Mouse (Mus musculus): Measurements from ENCODE around the gene Bmp2k. TPM values are rescaled to one million over a fixed set of nuclear protein-coding genes. Genes with fewer than 3 reads are reported as not detected.
"Not testable (repeated sequence)": the region's sequence is repeated elsewhere in the genome, so short reads cannot be mapped to it uniquely, and the experiment has no call there.

Bmp2k gene
- polyA plus RNA-seq, 1 experiment from 2014 or later, result 31.3 TPM

- WGBS (ENCODE audit: insufficient replicate concordance), result 57% methylated on average over 7 of the region's 7 CpGs
- H3K4me1 ChIP-seq (replicated peaks), result peaks cover 82% of the 10 kb centered on the region
Measured at GRCm38 (mm10) chr5:97002937-97003336, 5.4 kb downstream of the Bmp2k start.

GRCm38 (mm10) chr5:97004178-97005030, 6.9 kb downstream of the Bmp2k start:
- H3K9ac ChIP-seq, result peak overlapping the region; percentile 30; the same call in 1 of the 2 replicates
- peak overlapping the region; percentile 66 for H3K4me2 ChIP-seq
- H3K4me3 ChIP-seq (replicated peaks), result peak overlapping the region; percentile 27
- peaks cover 31% of the 10 kb centered on the region for H3K36me3 ChIP-seq (replicated peaks)
- H3K4me1 ChIP-seq (replicated peaks), result peaks cover 96% of the 10 kb centered on the region
- H3K27ac ChIP-seq (replicated peaks), result peak overlapping the region; percentile 76
- no peaks in the 10 kb centered on the region for H3K9me3 ChIP-seq (replicated peaks)
- no peak for ATAC-seq (ENCODE audit: insufficient read depth)
- WGBS (ENCODE audit: insufficient replicate concordance), result 61% methylated on average over 23 of the region's 23 CpGs
- no peaks in the 10 kb centered on the region for H3K27me3 ChIP-seq

More at GRCm38 (mm10) chr5:97002937-97003336, 5.4 kb downstream of the Bmp2k start:
- Histone ChIP-seq H3K36me3 (replicated peaks) (peaks cover 31% of the 10 kb centered on the region), H3K4me3 (replicated peaks) (peak overlapping the region; percentile 90), H3K9me3 (replicated peaks) (no peaks in the 10 kb centered on the region), H3K27ac (replicated peaks) (peak overlapping the region; percentile 76), H3K4me2 (peak overlapping the region; percentile 66), H3K27me3 (no peaks in the 10 kb centered on the region), H3K9ac (peak overlapping the region; percentile 31; the same call in 1 of the 2 replicates)
- no peak for ATAC-seq (ENCODE audit: insufficient read depth)

DNA sequence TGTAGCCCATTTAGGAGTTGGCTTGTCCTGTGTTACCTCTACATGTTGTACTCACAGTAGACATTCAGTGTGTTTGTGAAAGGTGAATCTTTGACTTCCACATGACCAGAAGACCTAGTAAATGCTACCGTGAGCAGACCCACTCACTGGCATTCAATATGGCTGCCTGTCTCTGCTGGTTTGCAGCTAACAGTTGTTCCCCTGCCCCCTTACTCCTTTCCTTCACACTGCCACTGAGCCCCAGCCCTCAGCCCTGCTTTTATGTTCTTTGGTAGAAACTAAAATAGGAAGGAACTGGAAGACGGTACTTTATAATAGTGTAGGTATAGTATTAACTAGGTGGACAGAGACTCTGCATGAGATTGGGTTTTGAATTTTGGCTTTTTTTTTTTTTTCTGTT, 8.4 kb downstream of the Bmp2k start:
- no peak overlapping the region for H3K9ac ChIP-seq
- peak overlapping the region; percentile 78 for H3K27ac ChIP-seq (replicated peaks)
- no peaks in the 10 kb centered on the region for H3K27me3 ChIP-seq
- H3K4me2 ChIP-seq, result peak overlapping the region; percentile 66
- WGBS (ENCODE audit: insufficient replicate concordance), result 72% methylated on average over 2 of the region's 2 CpGs
- H3K9me3 ChIP-seq (replicated peaks), result no peaks in the 10 kb centered on the region
- no peak overlapping the region for H3K4me3 ChIP-seq (replicated peaks)
- H3K36me3 ChIP-seq (replicated peaks), result peaks cover 24% of the 10 kb centered on the region
- ATAC-seq (ENCODE audit: insufficient read depth), result no peak
- H3K4me1 ChIP-seq (replicated peaks), result peaks cover 96% of the 10 kb centered on the region

DNA sequence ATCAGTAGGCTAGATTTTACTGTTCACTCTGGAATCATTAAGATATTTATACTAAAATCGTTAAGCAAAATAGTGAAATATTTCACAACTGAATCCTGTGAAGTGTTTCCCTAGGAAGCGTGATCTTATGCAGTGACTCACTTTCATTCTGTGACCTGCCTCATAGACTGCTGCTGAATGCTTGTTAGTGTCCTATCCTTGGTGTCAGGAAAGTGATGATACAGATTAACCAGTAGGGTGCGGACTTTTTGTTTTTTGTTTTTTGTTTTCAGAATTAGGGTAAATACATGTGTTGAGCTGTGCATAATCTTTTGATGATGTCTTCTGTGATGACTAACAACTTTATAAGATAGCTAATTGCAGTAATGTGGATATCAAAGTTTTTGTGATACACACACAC, 9.4 kb downstream of the Bmp2k start:
- H3K9ac ChIP-seq, result peak overlapping the region; percentile 36
- H3K36me3 ChIP-seq (replicated peaks), result peaks cover 14% of the 10 kb centered on the region
- H3K27ac ChIP-seq (replicated peaks), result peak overlapping the region; percentile 88
- H3K4me1 ChIP-seq (replicated peaks), result peaks cover 91% of the 10 kb centered on the region
- no peaks in the 10 kb centered on the region for H3K9me3 ChIP-seq (replicated peaks)
- H3K27me3 ChIP-seq, result no peaks in the 10 kb centered on the region
- H3K4me3 ChIP-seq (replicated peaks), result peak overlapping the region; percentile 16
- WGBS (ENCODE audit: insufficient replicate concordance), result 58% methylated on average over 3 of the region's 3 CpGs
- ATAC-seq (ENCODE audit: insufficient read depth), result no peak
- H3K4me2 ChIP-seq, result peak overlapping the region; percentile 66

DNA sequence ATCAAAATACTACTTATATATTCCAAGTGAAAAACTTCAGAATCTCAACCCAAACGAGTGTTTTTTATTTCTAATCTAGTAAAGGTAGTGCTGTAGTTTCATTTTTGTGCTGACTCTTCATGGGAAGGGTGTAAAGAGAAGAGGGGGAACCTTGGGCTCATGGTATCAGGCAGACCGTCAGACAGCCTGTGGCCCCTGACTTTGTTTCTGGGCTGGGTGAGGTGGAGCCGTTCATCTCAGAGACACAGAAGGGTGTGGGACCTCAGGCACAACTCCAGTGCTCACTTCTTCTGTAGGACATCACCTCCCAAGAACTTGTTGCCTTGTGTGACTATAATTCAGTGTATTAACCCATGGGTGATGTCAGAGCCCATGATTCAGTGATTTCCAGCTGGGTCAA, 10.0 kb downstream of the Bmp2k start:
- Histone ChIP-seq H3K27me3 (no peaks in the 10 kb centered on the region), H3K27ac (replicated peaks) (peak overlapping the region; percentile 88), H3K9ac (0 out of 2 replicates have a peak overlapping the region, but pooled peaks have one; percentile 31), H3K4me2 (peak overlapping the region; percentile 66), H3K36me3 (replicated peaks) (peaks cover 14% of the 10 kb centered on the region), H3K9me3 (replicated peaks) (no peaks in the 10 kb centered on the region), H3K4me1 (replicated peaks) (peaks cover 89% of the 10 kb centered on the region), H3K4me3 (replicated peaks) (peak overlapping the region; percentile 34)
- ATAC-seq (ENCODE audit: insufficient read depth), result peak; percentile 89
- 13% methylated on average over 3 of the region's 3 CpGs for WGBS (ENCODE audit: insufficient replicate concordance)

DNA sequence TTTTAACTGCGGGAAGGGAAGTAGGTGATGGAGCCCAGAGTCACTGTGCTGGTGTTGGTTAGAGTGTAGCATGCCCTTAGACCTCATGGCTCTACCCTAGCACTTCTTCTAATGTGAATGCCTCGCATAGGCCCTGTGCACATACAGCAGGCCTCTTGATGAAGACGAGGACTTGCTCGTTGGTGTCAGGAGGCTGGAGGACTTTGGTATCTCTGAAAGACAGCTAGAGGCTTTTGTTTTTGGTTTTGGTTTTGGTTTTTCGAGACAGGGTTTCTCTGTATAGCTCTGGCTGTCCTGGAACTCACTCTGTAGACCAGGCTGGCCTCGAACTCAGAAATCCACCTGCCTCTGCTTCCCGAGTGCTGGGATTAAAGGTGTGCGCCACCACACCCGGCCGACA, 11.7 kb downstream of the Bmp2k start:
- ATAC-seq (ENCODE audit: insufficient read depth); H3K36me3 ChIP-seq (replicated peaks); H3K9me3 ChIP-seq (replicated peaks); H3K27me3 ChIP-seq: not testable (repeated sequence)
- peaks cover 85% of the 10 kb centered on the region for H3K4me1 ChIP-seq (replicated peaks)
- H3K27ac ChIP-seq (replicated peaks), result peak overlapping the region; percentile 88
- H3K9ac ChIP-seq, result peak overlapping the region; percentile 15
- H3K4me2 ChIP-seq, result peak overlapping the region; percentile 66
- 55% methylated on average over 10 of the region's 10 CpGs for WGBS (ENCODE audit: insufficient replicate concordance)
- peak overlapping the region; percentile 41 for H3K4me3 ChIP-seq (replicated peaks)

DNA sequence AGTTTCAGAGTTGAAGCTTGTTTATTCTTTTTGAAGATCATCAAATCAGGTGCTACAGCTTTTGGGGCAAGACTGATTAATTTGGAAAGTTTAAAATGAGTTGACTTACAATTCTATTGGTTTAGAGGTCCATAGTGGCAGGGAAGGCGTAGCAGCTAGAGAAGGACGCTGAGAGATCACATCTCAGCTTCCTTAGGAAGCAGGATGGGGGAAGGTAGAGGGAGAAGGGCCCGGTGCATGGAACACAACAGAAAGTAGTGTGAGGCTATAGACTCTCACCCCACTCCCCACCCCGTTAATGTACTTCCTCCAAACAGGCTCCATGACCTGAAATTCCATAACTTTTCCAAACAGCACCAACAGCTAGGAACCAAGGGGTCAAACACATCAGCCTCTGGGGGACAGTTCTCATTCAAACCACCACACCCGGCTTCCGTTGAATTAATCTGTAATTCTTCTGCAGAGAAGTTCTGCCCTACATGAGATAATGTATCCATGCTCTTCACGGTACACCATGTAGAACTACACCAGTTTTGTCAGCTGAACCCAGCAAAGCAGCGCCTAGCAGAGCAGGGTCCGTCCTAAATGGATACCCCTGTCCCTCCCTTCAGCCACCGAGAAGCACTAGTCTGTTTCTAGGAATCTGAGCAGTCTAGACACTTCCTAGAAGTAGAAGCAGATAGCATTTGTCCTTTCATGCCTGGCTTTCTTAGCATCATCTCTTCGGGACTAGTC, 12.3 kb downstream of the Bmp2k start:
- H3K4me2 ChIP-seq, result peak overlapping the region; percentile 66

GRCm38 (mm10) chr5:97015781-97016508, 18.5 kb downstream of the Bmp2k start:
- Histone ChIP-seq H3K27me3 (no peaks in the 10 kb centered on the region), H3K9me3 (replicated peaks) (no peaks in the 10 kb centered on the region), H3K27ac (replicated peaks) (peak overlapping the region; percentile 10; the same call in 1 of the 2 replicates), H3K4me1 (replicated peaks) (peaks cover 81% of the 10 kb centered on the region), H3K4me3 (replicated peaks) (no peak overlapping the region), H3K9ac (no peak overlapping the region), H3K36me3 (replicated peaks) (peaks cover 18% of the 10 kb centered on the region; the same call in 1 of the 2 replicates), H3K4me2 (no peak overlapping the region)
- 84% methylated on average over 11 of the region's 11 CpGs for WGBS (ENCODE audit: insufficient replicate concordance)
- no peak for ATAC-seq (ENCODE audit: insufficient read depth)

More for the DNA sequence above, 12.3 kb downstream of the Bmp2k start:
- no peaks in the 10 kb centered on the region for H3K27me3 ChIP-seq
- H3K9me3 ChIP-seq (replicated peaks), result no peaks in the 10 kb centered on the region
- peak overlapping the region; percentile 39 for H3K9ac ChIP-seq
- H3K4me3 ChIP-seq (replicated peaks), result peak overlapping the region; percentile 41
- peaks cover 1% of the 10 kb centered on the region; the same call in 1 of the 2 replicates for H3K36me3 ChIP-seq (replicated peaks)
- H3K4me1 ChIP-seq (replicated peaks), result peaks cover 85% of the 10 kb centered on the region
- H3K27ac ChIP-seq (replicated peaks), result peak overlapping the region; percentile 88
- 18% methylated on average over 11 of the region's 11 CpGs for WGBS (ENCODE audit: insufficient replicate concordance)
- ATAC-seq (ENCODE audit: insufficient read depth), result peak; percentile 60

- H3K9me3 ChIP-seq (replicated peaks), result no peaks in the 10 kb centered on the region
- peaks cover 18% of the 10 kb centered on the region; the same call in 1 of the 2 replicates for H3K36me3 ChIP-seq (replicated peaks)
- no peak overlapping the region for H3K9ac ChIP-seq
- peak overlapping the region; percentile 1; the same call in 1 of the 2 replicates for H3K27ac ChIP-seq (replicated peaks)
- H3K4me2 ChIP-seq, result no peak overlapping the region
- no peak for ATAC-seq (ENCODE audit: insufficient read depth)
- H3K4me1 ChIP-seq (replicated peaks), result peaks cover 86% of the 10 kb centered on the region
- 74% methylated on average over 9 of the region's 9 CpGs for WGBS (ENCODE audit: insufficient replicate concordance)
- no peaks in the 10 kb centered on the region for H3K27me3 ChIP-seq
- no peak overlapping the region for H3K4me3 ChIP-seq (replicated peaks)
Measured at GRCm38 (mm10) chr5:97016842-97017577, 19.5 kb downstream of the Bmp2k start.
